Mouse (Mus musculus) thymus, adult 2 months (tissue): ENCODE data around the gene Ift122.

Source experiments
- CTCF ChIP-seq: fragments of 200-500 bp; IDR thresholded peaks from 2 replicates; pipeline ENCODE4 v1.5.1; 2012; ENCODE audit warnings: mild to moderate bottlenecking, control low read depth, low read length, moderate library complexity, borderline replicate concordance; ENCODE audit not compliant: control insufficient read depth, poor library complexity, insufficient read depth; ENCODE audit errors: extremely low read depth
- POLR2A ChIP-seq: fragments of 200-500 bp; IDR thresholded peaks from 2 replicates; pipeline ENCODE4 v1.6.1; 2012; ENCODE audit warnings: mild to moderate bottlenecking, low read length, control low read depth, moderate library complexity; ENCODE audit not compliant: control insufficient read depth, poor library complexity, insufficient read depth; ENCODE audit errors: extremely low read depth

DNA sequence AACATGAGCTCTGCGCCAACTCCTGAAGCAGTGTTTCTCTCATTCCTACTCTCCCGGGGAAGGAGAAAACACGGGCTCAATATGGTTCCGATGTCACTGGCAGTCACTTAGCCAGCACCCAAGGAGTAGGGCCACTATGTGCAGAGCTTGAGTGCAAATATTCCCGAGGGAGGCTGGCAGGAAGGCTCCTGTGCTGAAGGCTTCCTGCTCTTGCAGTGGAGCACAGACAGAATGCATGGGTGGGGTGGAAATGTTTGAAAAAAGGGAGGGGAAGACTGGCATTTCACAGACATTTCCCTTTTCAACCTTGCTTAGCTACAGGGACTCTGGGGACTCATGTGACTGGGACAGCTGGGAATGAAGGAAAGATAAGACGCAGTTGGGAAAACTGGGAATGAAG, 25.4 kb downstream of the Ift122 start:
- TF ChIP-seq POLR2A, result no peak
- TF ChIP-seq CTCF, result no peak
